Mouse (Mus musculus) inflammation-experienced regulatory T-cells, adult 16 weeks (primary cell): ENCODE data around the gene Unkl. TPM values are rescaled to one million over a fixed set of nuclear protein-coding genes. Genes with fewer than 3 reads are reported as not detected.

Experiments used
- polyA plus RNA-seq: library from polyadenylated mRNA; unstranded; fragments of 100-300 nt; shearing (Covaris generic); gene quantifications from one replicate; pipeline ENCODE4 v1.2.1, GENCODE M21; 2017

The Unkl gene
- 51.0 TPM for polyA plus RNA-seq

DNA sequence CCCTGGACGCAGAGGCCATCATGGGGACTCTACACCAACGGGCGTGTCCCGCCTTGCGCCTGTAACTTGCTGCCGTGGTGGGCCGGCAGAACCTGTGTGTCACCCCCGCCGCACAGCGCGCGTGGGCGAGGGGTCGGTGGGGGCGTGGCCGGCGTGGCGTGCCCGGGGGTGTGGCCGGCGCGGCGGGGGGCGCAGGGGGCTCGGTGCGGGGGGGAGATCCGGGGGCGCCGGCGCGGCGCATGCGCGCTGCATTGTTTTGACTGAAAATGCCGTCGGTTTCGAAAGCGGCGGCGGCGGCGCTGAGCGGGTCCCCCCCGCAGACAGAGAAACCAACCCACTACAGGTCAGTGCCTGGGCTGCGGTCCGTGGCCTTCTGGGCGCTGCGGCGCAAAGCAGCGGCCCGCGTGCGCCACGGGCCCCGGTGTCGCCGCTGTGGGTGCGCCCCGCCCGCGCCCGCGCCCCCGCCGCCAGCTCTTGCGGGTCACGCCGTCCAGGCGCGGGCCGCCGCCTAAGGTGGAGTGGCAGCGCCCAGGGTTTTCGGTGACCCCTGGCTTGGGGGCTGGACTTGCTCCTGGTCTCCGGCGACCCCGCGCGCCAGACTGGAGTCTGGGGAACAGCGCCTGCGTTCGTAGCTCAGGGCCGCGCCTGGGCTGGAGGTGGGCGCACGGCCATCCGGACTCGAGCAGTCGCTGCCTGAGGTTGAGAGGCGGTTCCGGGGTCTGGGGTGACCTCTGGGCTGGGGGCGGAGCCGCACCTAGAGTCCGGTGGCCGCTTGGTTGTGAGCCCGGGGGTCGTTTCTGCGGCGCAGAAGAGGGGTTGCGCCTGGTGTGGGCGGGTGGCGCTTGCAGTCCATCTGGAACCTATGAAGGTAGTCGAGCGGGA, at the start of gene Unkl:
TSS of gene Unkl (plus strand) at position 248 of the 882 bp plus-strand sequence.

DNA sequence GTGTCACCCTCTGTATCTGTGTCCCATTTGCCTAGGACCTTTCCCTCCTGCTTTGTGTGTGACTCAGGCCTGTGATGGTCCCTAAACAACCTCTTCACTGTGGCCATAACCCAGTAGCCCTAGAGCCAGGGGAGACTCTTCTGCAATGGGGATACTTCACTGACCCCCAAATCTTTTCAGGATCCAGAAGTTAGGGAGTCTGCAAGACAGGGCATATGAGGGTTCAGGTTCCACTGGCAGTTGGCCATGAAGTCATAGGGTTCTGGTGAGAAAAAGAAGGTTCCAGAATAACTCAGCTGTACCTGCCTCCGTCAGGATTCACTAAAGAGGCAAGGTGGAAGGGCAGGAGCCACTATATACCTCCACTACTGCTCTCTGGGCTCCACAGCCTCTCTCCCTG, 26.0 kb upstream of the Unkl start, which contains the start of gene Ccdc154:
TSS of gene Ccdc154 (plus strand) at position 301 of the 400 bp plus-strand sequence.

DNA sequence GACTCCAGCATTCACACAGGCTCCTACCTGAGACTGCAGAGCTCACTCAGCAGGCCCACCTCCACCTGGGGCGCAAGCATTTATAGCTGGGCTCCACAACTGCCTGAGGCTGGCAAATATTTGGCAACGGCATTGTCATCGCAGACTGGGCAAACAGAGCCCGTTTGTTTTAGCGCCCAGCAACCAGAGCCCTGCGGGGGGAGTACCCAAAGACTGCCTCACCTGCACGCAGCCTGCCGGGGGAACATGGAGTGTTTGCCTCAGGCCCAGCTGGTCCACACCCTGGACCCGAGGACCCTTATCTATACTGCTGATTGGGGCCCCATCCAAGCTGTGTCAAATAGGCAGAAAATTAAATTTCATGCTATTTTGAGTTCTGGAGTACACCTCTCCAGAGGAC, 12.8 kb upstream of the Unkl start, which contains the start of gene Gm38655:
TSS of gene Gm38655 (minus strand) at position 61 of the 400 bp plus-strand sequence.

DNA sequence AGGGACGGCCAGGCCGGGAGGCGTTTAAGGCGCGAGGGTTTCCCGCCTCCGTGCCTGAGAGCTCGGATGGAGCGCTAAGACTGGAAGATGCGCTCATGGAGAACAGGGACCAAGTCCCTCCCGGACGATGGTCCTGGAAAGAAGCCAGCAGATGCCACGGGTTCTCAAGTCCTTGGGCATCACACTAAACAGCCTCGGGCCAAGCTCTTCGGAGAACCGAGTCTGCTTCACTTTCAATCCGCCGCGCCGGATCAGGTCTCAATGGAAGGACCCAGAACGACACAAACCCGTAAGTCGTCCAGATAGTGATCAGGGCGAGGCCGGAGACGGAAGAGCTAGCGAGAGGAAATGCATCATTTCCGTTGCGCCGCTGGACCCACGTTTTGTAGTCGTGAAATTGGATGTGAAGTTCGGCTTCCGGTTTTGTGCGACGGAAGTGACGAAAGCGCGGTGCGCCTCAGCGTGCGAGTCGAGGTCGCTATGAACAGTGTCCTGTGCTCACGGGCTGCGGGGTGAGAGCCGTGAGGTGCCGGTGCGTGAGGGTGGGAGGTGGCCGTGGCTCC, 4.0 kb upstream of the Unkl start, which contains the start of gene BC003965:
TSS of gene BC003965 (plus strand) at position 426 of the 563 bp plus-strand sequence.

DNA sequence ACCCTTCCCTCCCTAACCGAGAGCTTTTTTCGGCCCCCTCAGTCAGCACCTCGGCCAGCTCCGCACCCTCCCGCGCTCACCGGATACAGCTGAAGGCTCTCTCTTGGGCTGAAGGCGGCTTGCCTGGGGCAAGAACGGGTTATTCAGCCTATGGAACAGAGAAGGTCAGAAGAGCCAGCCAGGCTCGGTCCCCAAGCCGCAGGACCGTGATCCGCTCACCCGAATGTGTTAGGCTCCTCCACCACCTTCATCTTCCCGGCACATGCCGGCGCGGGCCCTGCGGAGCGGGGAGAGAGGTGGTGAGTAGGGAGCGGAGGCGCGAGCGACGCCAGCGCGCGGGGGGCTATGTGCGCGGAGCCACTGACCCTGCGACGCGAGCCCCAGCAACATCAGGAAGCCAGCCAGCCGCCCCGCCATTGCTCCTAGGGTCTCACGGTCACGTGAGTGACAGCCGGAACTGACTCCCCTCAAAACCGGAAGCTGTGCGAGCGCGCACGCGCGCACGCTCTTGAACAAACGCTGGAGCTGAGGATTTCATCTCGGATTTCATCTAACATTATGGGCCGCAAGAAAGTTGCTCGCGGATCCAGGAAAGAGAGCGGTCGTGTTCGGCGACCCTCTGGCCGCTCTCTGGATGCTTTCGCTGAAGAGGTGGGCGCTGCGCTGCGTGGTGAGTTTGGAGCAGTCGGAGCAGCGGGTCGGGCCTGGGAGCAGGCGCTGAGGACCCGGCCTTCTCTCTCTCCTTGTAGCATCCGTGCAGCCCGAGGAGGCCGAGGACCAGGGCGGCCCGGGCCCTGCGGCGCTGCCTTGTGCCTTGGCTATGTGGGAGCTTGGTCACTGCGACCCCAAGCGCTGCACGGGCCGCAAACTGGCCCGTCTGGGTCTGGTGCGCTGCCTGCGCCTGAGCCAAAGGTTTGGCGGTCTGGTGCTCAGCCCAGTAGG, 51.8 kb downstream of the Unkl start, which contains the start of the genes Gnptg and Tsr3:
TSS of gene Gnptg (minus strand) at position 430 of the 942 bp plus-strand sequence.
TSS of gene Tsr3 (plus strand) at position 476 of the 942 bp plus-strand sequence.

DNA sequence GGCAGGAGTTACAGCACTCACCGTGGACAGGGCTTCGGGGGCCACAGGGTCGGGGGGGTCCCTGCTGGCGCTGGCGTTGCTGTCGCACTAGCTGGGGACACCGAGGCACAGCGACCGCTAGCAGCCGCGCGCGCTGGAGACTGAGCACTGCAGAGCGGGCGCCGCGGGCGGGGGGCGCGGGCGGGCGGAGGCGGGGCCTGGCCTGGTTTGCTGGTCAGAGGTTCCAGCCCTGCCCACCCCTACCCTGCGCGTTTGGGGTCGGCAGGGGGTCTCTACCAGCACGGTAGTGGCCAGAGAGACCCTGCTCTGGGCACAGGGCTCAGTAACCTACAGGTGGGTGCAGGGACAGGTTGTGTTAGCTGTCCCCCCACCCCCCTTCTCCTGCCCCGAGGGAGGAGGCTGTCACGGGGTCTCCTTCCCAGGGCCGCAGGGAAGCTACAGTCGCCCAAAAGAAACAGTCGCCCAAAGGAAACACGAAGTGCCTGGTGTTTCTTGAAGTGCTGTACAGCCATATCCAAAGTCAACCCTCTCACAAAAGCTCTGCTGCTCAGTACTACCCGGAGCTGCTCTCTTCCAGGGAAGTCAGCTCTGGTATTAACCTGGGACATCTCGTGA, 68.0 kb downstream of the Unkl start, which contains the start of gene Baiap3:
TSS of gene Baiap3 (minus strand) at position 225 of the 615 bp plus-strand sequence.

DNA sequence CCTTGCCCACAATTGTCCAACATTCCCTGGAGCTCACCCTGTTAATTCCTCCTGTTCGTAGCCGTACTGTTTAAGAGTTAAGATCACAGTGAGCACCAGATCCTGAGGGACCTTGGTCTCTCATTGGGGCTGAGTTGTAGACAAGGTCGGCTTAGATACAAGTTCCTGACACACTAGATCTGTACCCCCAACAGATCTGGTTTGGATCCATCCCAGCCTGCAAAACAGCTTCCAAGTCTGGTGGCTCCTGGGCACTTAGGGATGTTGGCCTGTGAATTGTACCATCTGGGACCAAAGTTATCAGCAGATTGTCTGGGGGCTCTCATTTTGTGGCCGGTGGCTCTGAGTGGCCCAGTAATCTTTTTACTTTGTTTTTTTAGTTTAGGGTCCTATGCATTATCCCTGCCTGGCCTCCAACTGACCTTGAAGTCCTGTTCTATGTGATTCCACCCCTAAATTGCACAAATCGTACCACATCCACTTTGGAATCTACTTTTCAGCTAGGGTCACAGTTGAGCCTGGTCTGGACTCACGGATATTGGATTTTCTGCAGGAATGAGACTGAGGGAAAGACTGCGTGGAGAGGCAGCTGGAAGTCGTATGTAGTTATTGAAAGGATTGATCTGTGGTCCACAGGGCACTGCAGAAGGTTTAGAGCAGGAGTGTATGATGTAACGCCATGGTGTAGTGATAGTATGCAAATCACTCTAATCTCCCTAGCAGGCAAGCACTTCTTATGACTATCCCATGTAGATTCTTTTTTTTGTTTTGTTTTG, 86.6 kb downstream of the Unkl start, which contains the start of gene Ube2i:
TSS of gene Ube2i (minus strand) at position 52 of the 776 bp plus-strand sequence.

Other genes starting within 250 kb of the Unkl start
- gene Jpt2, start 227.7 kb upstream of the Unkl start, polyA plus RNA-seq, result 37.8 TPM
- 5.3 TPM for gene Cramp1l, start 172.6 kb upstream of the Unkl start, polyA plus RNA-seq
- gene Ift140, start 172.3 kb upstream of the Unkl start, polyA plus RNA-seq, result 33.4 TPM
- gene Tmem204, start 104.8 kb upstream of the Unkl start, polyA plus RNA-seq, result 1.5 TPM
- 32.2 TPM for gene Telo2, start 72.4 kb upstream of the Unkl start, polyA plus RNA-seq
- not detected for gene Ptx4, start 67.6 kb upstream of the Unkl start, polyA plus RNA-seq
- 49.3 TPM for gene Clcn7, start 55.0 kb upstream of the Unkl start, polyA plus RNA-seq
- not detected for gene Ccdc154, start 25.9 kb upstream of the Unkl start, polyA plus RNA-seq
- not detected for gene Gm38655, start 12.9 kb upstream of the Unkl start, polyA plus RNA-seq
- gene BC003965, start 3.8 kb upstream of the Unkl start, polyA plus RNA-seq, result 30.9 TPM
- gene Gnptg, start 51.7 kb downstream of the Unkl start, polyA plus RNA-seq, result 107 TPM
- 53.4 TPM for gene Tsr3, start 51.8 kb downstream of the Unkl start, polyA plus RNA-seq
- gene Baiap3, start 68.0 kb downstream of the Unkl start, polyA plus RNA-seq, result 69.0 TPM
- gene Ube2i, start 86.2 kb downstream of the Unkl start, polyA plus RNA-seq, result 592 TPM
- not detected for gene Prss34, start 110.0 kb downstream of the Unkl start, polyA plus RNA-seq
- not detected for gene Prss28, start 120.2 kb downstream of the Unkl start, polyA plus RNA-seq
- gene Prss29, start 130.3 kb downstream of the Unkl start, polyA plus RNA-seq, result not detected
- not detected for gene Tpsab1, start 157.2 kb downstream of the Unkl start, polyA plus RNA-seq
- not detected for gene Tpsb2, start 177.9 kb downstream of the Unkl start, polyA plus RNA-seq
- gene Tpsg1, start 180.9 kb downstream of the Unkl start, polyA plus RNA-seq, result not detected
- not detected for gene Cacna1h, start 245.4 kb downstream of the Unkl start, polyA plus RNA-seq